Mouse (Mus musculus) forebrain, embryonic 14.5 days (tissue): ENCODE measurements around the gene Mdm4. TPM values are rescaled to one million over a fixed set of nuclear protein-coding genes. Genes with fewer than 3 reads are reported as not detected.

Experiments
- ATAC-seq: fragments of 200-750 bp; cut with Nextera tagmentation; 2 replicates; pipeline ENCODE4 v1.8.0; 2017; ENCODE audit warnings: mild to moderate bottlenecking, moderate library complexity
- DNase-seq: peaks from one replicate; pipeline ENCODE4 v3.0.0-alpha.2; 2015; ENCODE audit warnings: low spot score
- H3K27ac ChIP-seq: fragments of 300-500 bp; sonication (generic); 2 replicates; pipeline ENCODE4 v1.5.1; 2014; ENCODE audit warnings: low read depth, mild to moderate bottlenecking, control low read depth, low read length, moderate library complexity
- H3K27me3 ChIP-seq: fragments of 300-500 bp; sonication (generic); replicated peaks from 2 replicates; pipeline ENCODE4 v1.6.1; 2014; ENCODE audit warnings: low read length, control low read depth, mixed read lengths; ENCODE audit not compliant: control insufficient read depth, insufficient read depth
- H3K36me3 ChIP-seq: fragments of 300-500 bp; sonication (generic); 2 replicates; pipeline ENCODE4 v1.6.1; 2014; ENCODE audit warnings: low read length, control low read depth; ENCODE audit not compliant: control insufficient read depth, insufficient read depth
- H3K4me1 ChIP-seq: fragments of 300-500 bp; sonication (generic); 2 replicates; pipeline ENCODE4 v1.6.1; 2014; ENCODE audit warnings: antibody characterized with exemption, low read length, control low read depth; ENCODE audit not compliant: control insufficient read depth, insufficient read depth
- H3K4me2 ChIP-seq: fragments of 300-500 bp; sonication (generic); 2 replicates; pipeline ENCODE4 v1.6.1; 2014; ENCODE audit warnings: mild to moderate bottlenecking, control low read depth, low read length
- H3K4me3 ChIP-seq: fragments of 300-500 bp; sonication (generic); 2 replicates; pipeline ENCODE4 v1.5.1; 2014; ENCODE audit warnings: low read depth, low read length, control low read depth
- H3K9ac ChIP-seq: fragments of 300-500 bp; sonication (generic); 2 replicates; pipeline ENCODE4 v1.6.1; 2014; ENCODE audit warnings: mild to moderate bottlenecking, low read length, control low read depth, moderate library complexity
- H3K9me3 ChIP-seq: fragments of 300-500 bp; sonication (generic); replicated peaks from 2 replicates; pipeline ENCODE4 v1.6.1; 2016; ENCODE audit warnings: low read length, control low read depth, mixed read lengths; ENCODE audit not compliant: control insufficient read depth
- WGBS: fragments of 180-500 bp; shearing (Covaris S2); extraction: QIAGEN DNeasy Blood & Tissue Kit; methylation state at CpG from one replicate; pipeline ENCODE4 v1.1.7; 2014; 5-methylcytosine and 5-hydroxymethylcytosine counted together
- microRNA-seq: library from miRNA; unstranded; fragments of <30 nt; microRNA quantifications from one replicate; pipeline ENCODE4, GENCODE M21; 2016
- polyA plus RNA-seq: library from polyadenylated mRNA; unstranded; fragments of >200 nt; fragmentation: Nextera tagmentation; extraction: Ambion mirVana; gene quantifications from 2 replicates; pipeline ENCODE4 v1.2.1, GENCODE M21; 2014

The Mdm4 gene
- polyA plus RNA-seq, 1 experiment from 2014 or later: 35.7 TPM

DNA sequence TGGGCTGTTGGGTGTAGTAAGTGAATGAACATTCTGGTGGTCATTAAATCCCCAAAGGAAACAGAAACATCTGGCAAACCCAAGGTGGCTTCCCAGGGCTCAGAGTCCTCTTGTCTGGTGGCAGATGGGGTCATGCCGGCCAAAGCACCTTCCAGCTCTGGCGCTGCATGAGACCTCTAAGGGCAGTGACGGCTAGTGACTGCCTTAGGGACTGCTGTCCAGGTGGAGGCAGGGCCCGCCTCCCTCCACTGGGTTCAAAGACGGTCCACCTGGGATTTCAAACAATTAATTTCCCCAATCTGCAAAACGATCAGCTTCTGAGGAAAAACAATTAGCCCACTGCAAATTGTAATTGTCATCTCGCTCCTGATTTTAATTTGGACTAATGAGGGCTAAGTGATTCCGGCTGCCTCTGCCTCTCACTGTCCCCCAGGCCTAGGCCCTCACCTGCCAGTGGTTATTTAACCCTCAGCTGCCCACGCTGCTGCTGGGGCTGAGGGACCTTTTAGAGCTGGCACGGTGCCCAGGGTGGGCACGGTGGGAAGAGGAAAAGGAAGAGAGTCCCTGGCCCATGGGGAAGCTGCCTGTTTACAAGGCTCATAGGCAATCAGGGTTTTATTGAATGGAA lies 119.8 kb downstream of the Mdm4 start:
- Histone ChIP-seq H3K36me3 (no peaks in the 10 kb centered on the region), H3K27ac (no peak overlapping the region), H3K4me2 (no peak overlapping the region), H3K4me3 (no peak overlapping the region), H3K4me1 (peaks cover 3% of the 10 kb centered on the region; the same call in 1 of the 2 replicates), H3K9ac (no peak overlapping the region), H3K9me3 (no peaks in the 10 kb centered on the region), H3K27me3 (no peaks in the 10 kb centered on the region)
- no peak for ATAC-seq
- 41% methylated on average over 11 of the region's 11 CpGs for WGBS
- DNase-seq: no peak

DNA sequence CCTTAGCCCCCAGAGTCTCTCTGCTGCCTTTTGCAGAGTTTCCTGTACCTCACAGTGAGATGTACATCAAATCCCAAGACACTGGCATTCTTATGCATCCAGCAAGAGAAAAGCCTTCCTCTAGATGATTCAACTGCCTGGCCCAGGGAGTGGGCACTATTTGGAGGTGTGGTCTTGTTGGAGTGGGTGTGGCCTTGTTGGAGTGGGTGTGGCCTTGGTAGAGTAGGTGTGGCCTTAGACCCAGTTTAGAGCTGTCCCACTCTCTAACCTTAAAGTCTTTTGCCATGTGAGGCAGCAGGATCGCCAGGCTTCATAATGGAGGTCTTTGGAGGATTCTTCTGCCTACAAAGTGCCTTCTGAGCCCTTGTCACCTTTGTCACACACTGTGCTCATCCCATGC lies 120.4 kb downstream of the Mdm4 start:
- ATAC-seq: no peak
- Histone ChIP-seq H3K9me3 (no peaks in the 10 kb centered on the region), H3K27ac (no peak overlapping the region), H3K9ac (no peak overlapping the region), H3K4me3 (no peak overlapping the region), H3K36me3 (no peaks in the 10 kb centered on the region), H3K27me3 (no peaks in the 10 kb centered on the region), H3K4me1 (peaks cover 3% of the 10 kb centered on the region; the same call in 1 of the 2 replicates), H3K4me2 (no peak overlapping the region)
- DNase-seq: no peak
- WGBS: 71% methylated on average over 1 of the region's 1 CpGs

Small RNA genes lying within 50 kb of the gene (microRNA-seq; reads per million reads assigned to microRNA genes)
- not detected for gene Gm44300

Other genes starting within 250 kb of the Mdm4 start
- gene Lrrn2, start 150.3 kb downstream of the Mdm4 start, polyA plus RNA-seq: 25.2 and 35.3 TPM in 2 replicates
- gene Pik3c2b, start 15.1 kb upstream of the Mdm4 start, polyA plus RNA-seq: 9.6 and 11.6 TPM in 2 replicates
- 26.6 and 31.6 TPM in 2 replicates for gene Ppp1r15b, start 100.6 kb upstream of the Mdm4 start, polyA plus RNA-seq
- 7.3 and 9.7 TPM in 2 replicates for gene Plekha6, start 133.6 kb upstream of the Mdm4 start, polyA plus RNA-seq